ENCODE assay signal across 8 mouse cellular contexts in the genomic region with DNA sequence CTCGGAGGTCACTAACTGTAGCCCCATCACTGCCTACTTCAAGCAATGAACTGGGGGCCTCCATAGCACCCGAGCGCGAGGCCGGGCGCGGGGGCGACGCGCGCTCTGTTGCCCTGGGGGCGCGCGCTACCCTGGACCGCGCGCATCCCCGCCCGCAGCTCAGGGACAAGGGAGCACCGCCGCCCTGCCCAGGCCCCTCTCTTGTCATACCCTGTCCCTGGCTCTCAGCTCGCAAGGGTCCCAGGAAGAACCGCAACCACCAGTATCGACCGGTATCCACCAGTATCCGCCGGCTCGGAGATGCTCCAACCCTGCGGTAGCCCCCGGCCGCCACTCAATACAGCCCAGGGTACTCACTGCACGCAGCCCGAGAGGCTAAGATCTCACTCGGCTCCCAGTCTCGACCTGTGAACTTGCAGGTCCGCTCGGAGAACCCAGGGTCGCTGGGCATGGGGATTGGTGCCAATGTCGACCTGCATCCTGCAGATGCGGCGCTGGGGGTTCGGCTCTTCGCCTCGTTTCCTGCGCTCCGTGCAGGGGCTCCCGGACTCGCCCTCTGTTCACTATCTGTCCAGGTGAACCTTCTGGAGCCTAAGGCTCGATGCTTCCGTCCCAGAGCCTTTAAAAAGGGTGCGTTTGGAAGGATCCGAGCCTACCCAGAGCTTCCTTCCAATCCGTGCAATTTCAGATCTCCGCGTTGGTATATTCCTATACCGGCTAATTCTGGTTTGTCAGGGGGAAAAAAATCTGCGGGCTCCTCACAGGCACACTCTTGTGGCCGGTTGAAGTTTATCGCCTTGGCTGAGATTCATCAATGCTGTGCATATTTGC. TPM values are rescaled to one million over a fixed set of nuclear protein-coding genes. Genes with fewer than 3 reads are reported as not detected.
DNase-seq lines count a peak whose midpoint lies in the region; ATAC-seq and TF ChIP-seq lines count a peak whose summit lies in the region.

A gene (minus strand): TSS at position 632 of the 831 bp plus-strand sequence.

- TF ChIP-seq CTCF in bone marrow macrophage, adult 2 months (IDR thresholded peaks at IDR 0.05; ENCODE audit: low read depth, low read length), result peak; percentile 21; the same call in 1 of the 2 replicates
- TF ChIP-seq CTCF in embryonic fibroblast, embryonic 13.5 days (IDR thresholded peaks at IDR 0.05; ENCODE audit: borderline replicate concordance, insufficient read depth, low read length), result no peak
- peak; percentile 53 for TF ChIP-seq CTCF in stomach, postnatal 0 days (IDR thresholded peaks at IDR 0.05; ENCODE audit: low read depth)

- H3K27me3 ChIP-seq in hindbrain, embryonic 14.5 days (ENCODE audit: control insufficient read depth, insufficient read depth, low read length), result no peaks in the 10 kb centered on the region
- peaks cover 25% of the 10 kb centered on the region for H3K27me3 ChIP-seq in midbrain, embryonic 10.5 days (ENCODE audit: low read depth, poor library complexity, severe bottlenecking)
- H3K27me3 ChIP-seq in stomach, postnatal 0 days (ENCODE audit: control insufficient read depth, insufficient read depth, low read length), result peaks cover 2% of the 10 kb centered on the region; the same call in 1 of the 2 replicates

- H3K9ac ChIP-seq in hindbrain, embryonic 14.5 days, result peak within 1 kb of the TSS; percentile 90
- peak within 1 kb of the TSS; percentile 41 for H3K9ac ChIP-seq in stomach, postnatal 0 days (ENCODE audit: low read length)

- peak within 1 kb of the TSS; percentile 17; the same call in 1 of the 2 replicates for H3K27ac ChIP-seq in bone marrow macrophage, adult 2 months (ENCODE audit: insufficient read depth, low read depth, low read length)
- no peak within 1 kb of the TSS for H3K27ac ChIP-seq in embryonic fibroblast, embryonic 13.5 days (ENCODE audit: insufficient read depth, low read length)
- H3K27ac ChIP-seq in hindbrain, embryonic 14.5 days, result peak within 1 kb of the TSS; percentile 96
- peak within 1 kb of the TSS; percentile 91 for H3K27ac ChIP-seq in midbrain, embryonic 10.5 days (replicated peaks)
- no peak within 1 kb of the TSS for H3K27ac ChIP-seq in stomach, postnatal 0 days (replicated peaks)

- H3K4me1 ChIP-seq in bone marrow macrophage, adult 2 months (ENCODE audit: control insufficient read depth, insufficient read depth, low read length), result peaks cover 6% of the 10 kb centered on the region
- no peaks in the 10 kb centered on the region for H3K4me1 ChIP-seq in embryonic fibroblast, embryonic 13.5 days (ENCODE audit: control insufficient read depth, insufficient read depth, low read length)
- H3K4me1 ChIP-seq in hindbrain, embryonic 14.5 days (replicated peaks; ENCODE audit: control insufficient read depth, insufficient read depth, low read length), result peaks cover 5% of the 10 kb centered on the region; the same call in 1 of the 2 replicates
- H3K4me1 ChIP-seq in midbrain, embryonic 10.5 days, result peaks cover 4% of the 10 kb centered on the region
- H3K4me1 ChIP-seq in stomach, postnatal 0 days (replicated peaks; ENCODE audit: control insufficient read depth, insufficient read depth), result no peaks in the 10 kb centered on the region

- no peaks in the 10 kb centered on the region for H3K9me3 ChIP-seq in hindbrain, embryonic 14.5 days (ENCODE audit: control insufficient read depth, low read length)
- H3K9me3 ChIP-seq in midbrain, embryonic 10.5 days (replicated peaks), result no peaks in the 10 kb centered on the region
- no peaks in the 10 kb centered on the region for H3K9me3 ChIP-seq in stomach, postnatal 0 days (ENCODE audit: control insufficient read depth, low read length)

- peak within 1 kb of the TSS; percentile 73 for H3K4me2 ChIP-seq in hindbrain, embryonic 14.5 days (replicated peaks)
- H3K4me2 ChIP-seq in stomach, postnatal 0 days (replicated peaks; ENCODE audit: low read depth), result peak within 1 kb of the TSS; percentile 83

- DNase-seq in NIH3T3 (ENCODE audit: low read depth), result peak; percentile 33
- peak; percentile 85 for DNase-seq in hindbrain, embryonic 14.5 days (ENCODE audit: low spot score)
- DNase-seq in layer of hippocampus, postnatal 36 days, result peak; percentile 53 to 57
- peak; percentile 75 for DNase-seq in midbrain, embryonic 10.5 days (ENCODE audit: low spot score)
- DNase-seq in stomach, postnatal 0 days (ENCODE audit: low spot score), result peak; percentile 21
- DNase-seq in urinary bladder, postnatal 36 days (ENCODE audit: low spot score in 2 of 2), result no peak

- H3K36me3 ChIP-seq in hindbrain, embryonic 14.5 days (replicated peaks; ENCODE audit: control insufficient read depth, insufficient read depth), result no peaks in the 10 kb centered on the region
- H3K36me3 ChIP-seq in midbrain, embryonic 10.5 days, result no peaks in the 10 kb centered on the region
- no peaks in the 10 kb centered on the region for H3K36me3 ChIP-seq in stomach, postnatal 0 days (ENCODE audit: control insufficient read depth, insufficient read depth, low read length)

- no peak for TF ChIP-seq POLR2A in bone marrow macrophage, adult 2 months (IDR thresholded peaks at IDR 0.05; ENCODE audit: borderline replicate concordance, low read depth, low read length)
- no peak for TF ChIP-seq POLR2A in embryonic fibroblast, embryonic 13.5 days (IDR thresholded peaks at IDR 0.05; ENCODE audit: low read depth, low read length)

- H3K4me3 ChIP-seq in bone marrow macrophage, adult 2 months (ENCODE audit: insufficient read depth, low read length), result peak within 1 kb of the TSS; percentile 58
- H3K4me3 ChIP-seq in embryonic fibroblast, embryonic 13.5 days (ENCODE audit: insufficient read depth, low read length), result peak within 1 kb of the TSS; percentile 47
- peak within 1 kb of the TSS; percentile 74 for H3K4me3 ChIP-seq in hindbrain, embryonic 14.5 days (replicated peaks; ENCODE audit: low read length)
- H3K4me3 ChIP-seq in midbrain, embryonic 10.5 days, result peak within 1 kb of the TSS; percentile 65
- peak within 1 kb of the TSS; percentile 49 for H3K4me3 ChIP-seq in stomach, postnatal 0 days (ENCODE audit: low read depth, low read length)

- TF ChIP-seq EP300 in stomach, postnatal 0 days (optimal IDR thresholded peaks at IDR 0.05), result no peak

- WGBS in hindbrain, embryonic 14.5 days, result under 1% methylated on average over 59 of the region's 59 CpGs
- under 1% methylated on average over 59 of the region's 59 CpGs for WGBS in midbrain, embryonic 10.5 days
- under 1% methylated on average over 59 of the region's 59 CpGs for WGBS in stomach, postnatal 0 days

- ATAC-seq in hindbrain, embryonic 14.5 days (ENCODE audit: low FRiP score), result peak; percentile 86
- ATAC-seq in stomach, postnatal 0 days (ENCODE audit: low FRiP score, low TSS enrichment), result peak; percentile 64

RNA-seq across cellular contexts. Expression of the gene that starts here (rescaled TPM):
- not detected in 2 replicates for polyA plus RNA-seq in bone marrow macrophage, adult 2 months (2012; ENCODE audit: insufficient read depth, insufficient read length, missing spikeins)
- polyA plus RNA-seq in embryonic fibroblast, embryonic 13.5 days (2011; ENCODE audit: insufficient read length, low read depth, missing spikeins), result not detected in 2 replicates
- polyA plus RNA-seq in hindbrain, embryonic 14.5 days (2014; fragmentation: Nextera tagmentation; extraction: Ambion mirVana), result 12.0 and 12.4 TPM in 2 replicates
- total RNA-seq in layer of hippocampus, postnatal 36 days (2021), result 10 to 100 TPM; 12.4 to 15.6 TPM
- 2.6 and 7.6 TPM in 2 replicates for polyA plus RNA-seq in midbrain, embryonic 10.5 days (2016; fragmentation: Nextera tagmentation; extraction: Ambion mirVana)
- 0.11 and 0.18 TPM in 2 replicates for polyA plus RNA-seq in stomach, postnatal 0 days (2015; fragmentation: Nextera tagmentation; extraction: Ambion mirVana)

Comparison
In these comparisons a context has a peak if more than half of its experiments do, and no peak if none do; other contexts are left out.
1. Peak in DNase-seq, ATAC-seq, H3K4me3 ChIP-seq, H3K9ac ChIP-seq and H3K4me2 ChIP-seq in stomach, postnatal 0 days; RNA of the gene not detected or under 1 TPM.
2. DNase-seq: peak in NIH3T3 (single experiment), hindbrain, embryonic 14.5 days (single experiment), layer of hippocampus, postnatal 36 days (2 of 2) and midbrain, embryonic 10.5 days (single experiment); none in urinary bladder, postnatal 36 days (0 of 2).
3. H3K27ac ChIP-seq: peak in bone marrow macrophage, adult 2 months (single experiment), hindbrain, embryonic 14.5 days (single experiment) and midbrain, embryonic 10.5 days (single experiment); none in embryonic fibroblast, embryonic 13.5 days (single experiment) and stomach, postnatal 0 days (single experiment).
4. Peak in every context shown above with its lines, with median percentiles within 50 percentile points of each other: H3K4me3 ChIP-seq.